Mouse (Mus musculus) thymus, adult 2 months (tissue): ENCODE measurements at regions not wholly inside any gene's neighbourhood (a gene's known extent, or its start where the extent isn't known, plus 50 kb on each side); places are given as distances from the start of the nearest gene placed in this dataset.

Source experiments
- DNase-seq: peaks from one replicate; pipeline ENCODE4 v3.0.0; 2021
- H3K27ac ChIP-seq: fragments of 200-500 bp; 2 replicates; pipeline ENCODE4 v1.5.1; 2012; ENCODE audit warnings: low read length, control low read depth; ENCODE audit not compliant: control insufficient read depth, insufficient read depth
- H3K27me3 ChIP-seq: fragments of 200-500 bp; 2 replicates; pipeline ENCODE4 v1.6.1; 2012; ENCODE audit warnings: mild to moderate bottlenecking, low read length, moderate library complexity, mixed read lengths; ENCODE audit not compliant: control insufficient read depth, insufficient read depth
- H3K36me3 ChIP-seq: fragments of 200-500 bp; 2 replicates; pipeline ENCODE4 v1.6.1; 2012; ENCODE audit warnings: mild to moderate bottlenecking, low read length, moderate library complexity; ENCODE audit not compliant: control insufficient read depth, insufficient read depth
- H3K4me1 ChIP-seq: fragments of 200-500 bp; replicated peaks from 2 replicates; pipeline ENCODE4 v1.6.1; 2012; ENCODE audit warnings: low read length; ENCODE audit not compliant: control insufficient read depth, insufficient read depth
- H3K4me3 ChIP-seq: fragments of 200-500 bp; 2 replicates; pipeline ENCODE4 v1.5.1; 2012; ENCODE audit warnings: mild to moderate bottlenecking, low read length, control low read depth, moderate library complexity; ENCODE audit not compliant: control insufficient read depth, insufficient read depth
- CTCF ChIP-seq: fragments of 200-500 bp; IDR thresholded peaks from 2 replicates; pipeline ENCODE4 v1.5.1; 2012; ENCODE audit warnings: mild to moderate bottlenecking, control low read depth, low read length, moderate library complexity, borderline replicate concordance; ENCODE audit not compliant: control insufficient read depth, poor library complexity, insufficient read depth; ENCODE audit errors: extremely low read depth
- POLR2A ChIP-seq: fragments of 200-500 bp; IDR thresholded peaks from 2 replicates; pipeline ENCODE4 v1.6.1; 2012; ENCODE audit warnings: mild to moderate bottlenecking, low read length, control low read depth, moderate library complexity; ENCODE audit not compliant: control insufficient read depth, poor library complexity, insufficient read depth; ENCODE audit errors: extremely low read depth
- WGBS: fragments of 180-500 bp; shearing (Covaris S2); methylation state at CpG from one replicate; pipeline ENCODE4 v1.1.7; 2018; 5-methylcytosine and 5-hydroxymethylcytosine counted together

DNA sequence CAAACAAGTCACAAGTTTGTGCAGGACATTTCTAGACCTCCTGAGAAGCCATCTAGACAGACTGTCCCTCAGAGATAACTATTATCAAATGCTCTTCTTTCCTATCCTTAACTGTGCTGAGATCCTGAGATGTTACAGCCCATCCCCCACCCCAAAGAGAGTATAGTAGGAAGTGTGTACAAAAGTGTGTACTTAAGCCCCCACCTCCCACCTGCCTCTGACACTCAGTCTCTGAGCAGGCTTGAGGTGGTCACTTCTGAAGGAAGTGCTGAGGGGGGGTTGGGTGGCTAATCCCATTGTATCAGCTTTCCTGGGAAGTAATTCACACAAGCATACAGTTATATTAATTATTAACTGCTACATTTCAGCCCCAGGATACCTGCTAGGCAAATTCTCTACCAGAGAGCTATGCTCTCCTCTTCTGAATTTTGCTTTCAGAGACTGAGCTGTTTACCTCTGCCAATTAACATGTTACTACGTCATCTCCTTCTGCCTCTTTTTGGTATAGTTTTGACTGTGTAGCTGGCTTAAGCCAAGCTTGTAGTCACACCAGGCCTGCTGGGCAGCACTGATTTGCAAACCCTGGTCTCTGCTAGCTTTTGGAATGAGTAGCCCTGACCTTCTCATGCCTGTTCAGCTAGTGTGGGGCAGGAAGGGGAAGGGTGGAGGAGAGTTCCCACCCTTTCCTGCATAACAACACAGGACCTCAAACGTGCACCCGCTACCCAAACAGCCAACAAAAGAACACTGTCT, 192.2 kb upstream of the Trib2 start:
- Histone ChIP-seq H3K4me1 (peaks cover 46% of the 10 kb centered on the region), H3K27me3 (no peaks in the 10 kb centered on the region), H3K36me3 (no peaks in the 10 kb centered on the region), H3K4me3 (no peak overlapping the region), H3K27ac (peak overlapping the region; percentile 80)
- 19% methylated on average over 3 of the region's 3 CpGs for WGBS
- TF ChIP-seq CTCF = no peak
- no peak for TF ChIP-seq POLR2A
- peak; percentile 58 for DNase-seq

- Histone ChIP-seq H3K4me3 (no peak overlapping the region), H3K36me3 (no peaks in the 10 kb centered on the region), H3K4me1 (peaks cover 39% of the 10 kb centered on the region), H3K27me3 (no peaks in the 10 kb centered on the region), H3K27ac (peak overlapping the region; percentile 80)
- DNase-seq = peak; percentile 65
- 5% methylated on average over 4 of the region's 4 CpGs for WGBS
- TF ChIP-seq CTCF = no peak
- no peak for TF ChIP-seq POLR2A
Measured at GRCm38 (mm10) chr12:16008261-16008660, 191.5 kb upstream of the Trib2 start.

DNA sequence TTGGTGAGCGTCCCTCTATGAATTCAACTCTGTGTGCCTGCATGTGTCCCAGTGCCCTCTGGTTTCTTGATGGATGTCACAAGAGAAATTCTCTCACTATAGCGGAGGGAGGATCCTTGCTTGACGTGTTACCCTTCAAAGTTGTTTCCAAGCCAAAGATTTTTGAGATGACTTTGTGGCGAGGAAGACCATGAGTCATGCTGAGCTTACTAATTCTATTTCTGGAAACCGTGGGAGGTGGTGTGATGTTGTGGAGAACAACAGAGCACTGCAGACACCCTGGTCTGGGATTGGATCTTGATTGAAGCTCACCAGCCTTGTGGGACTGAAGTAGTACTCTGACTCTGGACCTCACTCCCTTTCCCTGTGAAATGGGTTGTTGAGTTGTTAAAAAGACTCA, 190.0 kb upstream of the Trib2 start:
- no peak for TF ChIP-seq CTCF
- H3K4me1 ChIP-seq = peaks cover 33% of the 10 kb centered on the region
- no peak overlapping the region for H3K4me3 ChIP-seq
- DNase-seq = no peak
- no peak overlapping the region for H3K27ac ChIP-seq
- no peaks in the 10 kb centered on the region for H3K27me3 ChIP-seq
- H3K36me3 ChIP-seq = no peaks in the 10 kb centered on the region
- 51% methylated on average over 5 of the region's 5 CpGs for WGBS

DNA sequence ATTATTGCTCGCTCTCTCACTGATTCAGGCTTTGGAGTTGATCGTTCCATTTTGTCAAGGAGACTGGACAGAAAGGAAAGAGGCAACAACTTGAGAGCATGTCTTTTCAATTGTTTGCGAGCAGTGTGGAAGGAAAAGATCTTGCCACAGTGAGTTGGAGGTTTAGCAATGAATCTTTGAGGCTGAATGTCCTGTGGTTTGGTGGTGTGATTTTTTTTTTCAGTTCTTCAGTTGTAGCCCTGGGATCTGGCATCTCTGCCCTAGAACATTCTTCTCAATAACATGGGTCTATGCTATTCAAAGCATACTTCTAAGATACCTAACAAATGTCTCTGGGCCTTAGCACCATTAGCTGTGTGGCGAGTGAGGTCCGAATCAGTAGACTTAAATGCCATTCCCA, 189.6 kb upstream of the Trib2 start:
- Histone ChIP-seq H3K27ac (no peak overlapping the region), H3K4me3 (no peak overlapping the region), H3K36me3 (no peaks in the 10 kb centered on the region), H3K4me1 (peaks cover 29% of the 10 kb centered on the region), H3K27me3 (no peaks in the 10 kb centered on the region)
- TF ChIP-seq POLR2A (no peak), CTCF (no peak)
- DNase-seq = no peak
- WGBS = 63% methylated on average over 5 of the region's 5 CpGs

- no peak for DNase-seq
- H3K27me3 ChIP-seq = no peaks in the 10 kb centered on the region
Measured at GRCm38 (mm10) chr12:16001811-16002210, 185.1 kb upstream of the Trib2 start.

GRCm38 (mm10) chr12:16001225-16001624, 184.5 kb upstream of the Trib2 start:
- H3K27me3 ChIP-seq = no peaks in the 10 kb centered on the region
- DNase-seq = no peak
- H3K4me3 ChIP-seq = no peak overlapping the region
- no peak overlapping the region for H3K27ac ChIP-seq
- no peaks in the 10 kb centered on the region for H3K36me3 ChIP-seq
- TF ChIP-seq POLR2A (no peak), CTCF (no peak)
- peaks cover 8% of the 10 kb centered on the region for H3K4me1 ChIP-seq
- WGBS = 42% methylated on average over 5 of the region's 5 CpGs

More at GRCm38 (mm10) chr12:16001811-16002210, 185.1 kb upstream of the Trib2 start:
- peaks cover 12% of the 10 kb centered on the region for H3K4me1 ChIP-seq
- H3K36me3 ChIP-seq = no peaks in the 10 kb centered on the region
- TF ChIP-seq POLR2A (no peak), CTCF (no peak)
- WGBS = 97% methylated on average over 7 of the region's 7 CpGs
- no peak overlapping the region for H3K27ac ChIP-seq
- no peak overlapping the region for H3K4me3 ChIP-seq

GRCm38 (mm10) chr12:15998331-15998730, 181.6 kb upstream of the Trib2 start:
- Histone ChIP-seq H3K27ac (peak overlapping the region; percentile 84), H3K4me3 (no peak overlapping the region), H3K36me3 (no peaks in the 10 kb centered on the region), H3K4me1 (peaks cover 6% of the 10 kb centered on the region), H3K27me3 (no peaks in the 10 kb centered on the region)
- no peak for DNase-seq
- TF ChIP-seq POLR2A = no peak
- no peak for TF ChIP-seq CTCF
